In the genomic region with DNA sequence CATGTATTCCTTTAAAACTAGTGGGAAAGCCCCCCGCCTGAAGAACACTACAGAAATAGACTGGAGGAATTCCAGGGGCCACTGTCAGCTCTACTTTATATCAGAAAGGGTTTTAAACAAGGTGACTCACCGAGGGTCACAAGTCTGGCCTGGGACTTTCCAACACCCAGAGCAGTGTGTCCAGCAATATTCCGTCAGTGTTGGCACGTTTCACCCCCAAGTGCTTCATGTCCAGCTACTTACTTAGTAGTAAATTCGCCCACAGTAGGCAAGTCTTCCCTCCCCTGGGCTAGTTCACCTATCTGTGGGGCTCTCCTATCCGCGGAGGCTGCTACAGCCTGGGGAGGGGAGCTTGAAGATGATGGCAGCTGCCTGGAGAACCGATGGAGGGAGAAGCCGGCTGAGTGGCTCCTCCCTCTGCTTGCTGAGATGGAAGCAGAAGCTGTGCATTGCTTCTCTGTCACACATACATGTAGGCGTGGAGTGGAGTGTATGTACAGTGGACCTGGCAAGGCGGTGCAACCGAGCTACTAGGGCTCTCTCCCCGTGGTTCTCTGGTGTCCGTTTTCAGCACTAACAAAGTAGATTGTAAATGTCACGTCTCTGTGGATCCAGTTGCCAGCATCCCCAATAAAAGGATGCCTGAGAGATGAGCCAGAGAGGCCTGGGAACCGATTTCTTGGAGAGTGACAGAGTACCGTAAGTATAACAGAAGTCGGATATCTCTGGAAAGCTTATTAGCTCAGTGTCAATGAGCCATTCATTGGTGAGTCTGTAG, we compare ENCODE assay signal across 14 mouse cellular contexts.
DNase-seq lines count a peak whose midpoint lies in the region; ATAC-seq and TF ChIP-seq lines count a peak whose summit lies in the region.
"Had no signal": no experiment of that assay in that cellular context is flagged by ENCODE, and none has a peak within 500 bp of the region (broad histone marks: within the 10 kb centered on the region; RNA-seq: fewer than 3 reads in every experiment).

No protein-coding gene starts in this region.

- H3K4me3 ChIP-seq in layer of hippocampus, adult 2 months, result no peak overlapping the region
- H3K4me3 ChIP-seq in embryonic fibroblast, embryonic 13.5 days (ENCODE audit: insufficient read depth, low read length), result no peak overlapping the region
- H3K4me3 ChIP-seq: forebrain, embryonic 15.5 days; liver, embryonic 13.5 days; midbrain, embryonic 13.5 days; neural tube, embryonic 13.5 days had no signal

- no peak for TF ChIP-seq POLR2A in embryonic fibroblast, embryonic 13.5 days (IDR thresholded peaks at IDR 0.05; ENCODE audit: low read depth, low read length)

- no peak for ATAC-seq in activated CD4-positive, CD25-positive, alpha-beta regulatory T cell, adult 4 months
- ATAC-seq: forebrain, embryonic 15.5 days; midbrain, embryonic 13.5 days had no signal

- no peak for TF ChIP-seq CTCF in layer of hippocampus, adult 2 months (conservative IDR thresholded peaks at IDR 0.05)
- no peak for TF ChIP-seq CTCF in embryonic fibroblast, embryonic 13.5 days (IDR thresholded peaks at IDR 0.05; ENCODE audit: borderline replicate concordance, insufficient read depth, low read length)

- peaks cover 7% of the 10 kb centered on the region for H3K4me1 ChIP-seq in embryonic fibroblast, embryonic 13.5 days (ENCODE audit: control insufficient read depth, insufficient read depth, low read length)
- H3K4me1 ChIP-seq: forebrain, embryonic 15.5 days; midbrain, embryonic 13.5 days; neural tube, embryonic 13.5 days had no signal

- DNase-seq in layer of hippocampus, adult 2 months (ENCODE audit: low spot score in 2 of 2), result no peak
- DNase-seq in layer of hippocampus, adult 9-11 months, result no peak
- DNase-seq in MN1 (ENCODE audit: low spot score), result peak; percentile 58
- peak; percentile 15 to 18 for DNase-seq in heart, postnatal 14 days
- no peak for DNase-seq in natural killer cell, adult 2 months (ENCODE audit: low spot score in 2 of 2)
- DNase-seq: cerebellum, adult 9-11 months; kidney, postnatal 36 days; liver, embryonic 13.5 days; lung, postnatal 10 days had no signal

- H3K27ac ChIP-seq in layer of hippocampus, adult 2 months, result peak overlapping the region; percentile 51; the same call in 1 of the 2 replicates
- peak overlapping the region; percentile 50 for H3K27ac ChIP-seq in embryonic fibroblast, embryonic 13.5 days (ENCODE audit: insufficient read depth, low read length)
- H3K27ac ChIP-seq: forebrain, embryonic 15.5 days; liver, embryonic 13.5 days; midbrain, embryonic 13.5 days; neural tube, embryonic 13.5 days had no signal

- intact Hi-C loops in heart, postnatal 14 days (cut with DNase I), result loop anchor here (10.0 kb wide), 1 partner anchor 245 kb away; the partner anchor contains the start of gene Pigk

Comparison
In these comparisons a context has a peak if more than half of its experiments do, and no peak if none do; other contexts are left out.
1. DNase-seq: peak in MN1 (single experiment) and heart, postnatal 14 days (2 of 2); none in layer of hippocampus, adult 2 months (0 of 2), layer of hippocampus, adult 9-11 months (single experiment) and natural killer cell, adult 2 months (0 of 2).